Mouse (Mus musculus): ENCODE results near the gene Cstl1. TPM values are rescaled to one million over a fixed set of nuclear protein-coding genes. Genes with fewer than 3 reads are reported as not detected.
A peak's percentile ranks its signal among the peaks of the same experiment; 100 is the strongest.
"Not testable (repeated sequence)": the region's sequence is repeated elsewhere in the genome, so short reads cannot be mapped to it uniquely, and the experiment has no call there.

Gene Cstl1
- polyA plus RNA-seq, 1 experiment, result not detected

DNA sequence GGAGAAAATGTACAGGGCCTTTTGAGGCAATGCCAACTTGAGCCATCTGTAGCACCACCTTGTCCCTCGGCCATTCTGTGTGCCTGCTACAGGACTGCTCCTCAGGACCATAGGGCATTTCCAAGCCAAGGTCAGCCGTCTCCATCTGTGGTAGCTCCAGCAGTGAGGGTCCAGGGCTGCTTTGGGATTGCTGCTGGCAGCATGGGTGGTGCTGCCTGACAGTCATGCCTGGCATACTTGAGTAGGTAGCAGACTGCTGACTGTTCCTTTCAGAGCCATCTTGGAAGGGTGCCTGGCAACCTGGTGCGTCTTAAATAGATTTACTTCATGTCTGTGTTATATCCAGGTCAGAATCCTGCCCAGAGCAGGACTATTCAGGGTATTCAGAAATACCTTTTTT, 7.2 kb upstream of the Cstl1 start:
- Histone ChIP-seq H3K4me3 (replicated peaks; ENCODE audit: extremely low read depth, low read depth, low read length) (no peak overlapping the region), H3K4me1 (ENCODE audit: control insufficient read depth, insufficient read depth, low read length) (no peaks in the 10 kb centered on the region)
- 80% methylated on average over 3 of the region's 3 CpGs for WGBS
- TF ChIP-seq CTCF (IDR thresholded peaks at IDR 0.05; ENCODE audit: insufficient read depth, low read length) (no peak), POLR2A (IDR thresholded peaks at IDR 0.05; ENCODE audit: borderline replicate concordance, extremely low read depth, low read depth, low read length) (no peak)
- no peak for DNase-seq

DNA sequence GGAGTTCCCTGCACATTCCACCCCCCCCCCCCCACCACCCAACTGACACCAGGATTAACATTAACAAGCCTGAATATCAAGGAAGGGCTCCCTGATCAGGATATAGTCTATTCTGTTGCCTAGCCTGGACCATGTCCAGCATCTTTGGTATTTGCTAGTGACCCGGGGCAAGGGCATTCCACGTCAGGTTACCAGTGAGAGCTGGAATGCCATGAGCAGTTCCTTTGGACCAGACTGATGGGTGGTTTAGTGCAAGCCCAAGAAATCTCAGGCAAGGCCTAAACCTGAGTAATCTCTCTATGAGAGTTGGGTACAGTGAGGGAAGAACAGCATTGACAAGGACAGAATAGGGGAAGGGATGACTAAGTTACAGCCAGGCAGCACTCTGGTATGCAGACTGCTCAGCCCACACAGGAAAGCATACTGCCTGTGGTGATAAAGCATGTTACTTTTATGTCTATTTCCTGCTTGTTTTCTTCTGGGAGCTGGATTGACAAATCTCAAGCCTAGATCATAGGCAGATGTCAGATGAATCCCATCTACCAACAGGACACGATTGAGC, 6.2 kb upstream of the Cstl1 start:
- TF ChIP-seq POLR2A (IDR thresholded peaks at IDR 0.05; ENCODE audit: borderline replicate concordance, extremely low read depth, low read depth, low read length) (no peak), CTCF (IDR thresholded peaks at IDR 0.05; ENCODE audit: insufficient read depth, low read length) (no peak)
- WGBS, result 60% methylated on average over 3 of the region's 3 CpGs
- Histone ChIP-seq H3K4me1 (ENCODE audit: control insufficient read depth, insufficient read depth, low read length) (no peaks in the 10 kb centered on the region), H3K4me3 (replicated peaks; ENCODE audit: extremely low read depth, low read depth, low read length) (no peak overlapping the region)
- no peak for DNase-seq

- H3K4me1 ChIP-seq (ENCODE audit: control insufficient read depth, insufficient read depth, low read length), result no peaks in the 10 kb centered on the region
- peak overlapping the region; percentile 34 for H3K4me3 ChIP-seq (replicated peaks; ENCODE audit: extremely low read depth, low read depth, low read length)
- peak; percentile 59 for DNase-seq
- WGBS, result 14% methylated on average over 15 of the region's 15 CpGs
- no peak for TF ChIP-seq POLR2A (IDR thresholded peaks at IDR 0.05; ENCODE audit: borderline replicate concordance, extremely low read depth, low read depth, low read length)
- peak; percentile 2; the same call in 1 of the 2 replicates for TF ChIP-seq CTCF (IDR thresholded peaks at IDR 0.05; ENCODE audit: insufficient read depth, low read length)
Measured at GRCm38 (mm10) chr2:148751893-148752813, 2.0 kb downstream of the Cstl1 start.

- Histone ChIP-seq H3K4me1 (ENCODE audit: control insufficient read depth, insufficient read depth, low read length) (no peaks in the 10 kb centered on the region), H3K4me3 (replicated peaks; ENCODE audit: extremely low read depth, low read depth, low read length) (no peak overlapping the region)
- no peak for DNase-seq
- WGBS, result 39% methylated on average over 1 of the region's 1 CpGs
- TF ChIP-seq CTCF (IDR thresholded peaks at IDR 0.05; ENCODE audit: insufficient read depth, low read length) (no peak), POLR2A (IDR thresholded peaks at IDR 0.05; ENCODE audit: borderline replicate concordance, extremely low read depth, low read depth, low read length) (no peak)
Measured at GRCm38 (mm10) chr2:148754310-148754846, 4.2 kb downstream of the Cstl1 start.

DNA sequence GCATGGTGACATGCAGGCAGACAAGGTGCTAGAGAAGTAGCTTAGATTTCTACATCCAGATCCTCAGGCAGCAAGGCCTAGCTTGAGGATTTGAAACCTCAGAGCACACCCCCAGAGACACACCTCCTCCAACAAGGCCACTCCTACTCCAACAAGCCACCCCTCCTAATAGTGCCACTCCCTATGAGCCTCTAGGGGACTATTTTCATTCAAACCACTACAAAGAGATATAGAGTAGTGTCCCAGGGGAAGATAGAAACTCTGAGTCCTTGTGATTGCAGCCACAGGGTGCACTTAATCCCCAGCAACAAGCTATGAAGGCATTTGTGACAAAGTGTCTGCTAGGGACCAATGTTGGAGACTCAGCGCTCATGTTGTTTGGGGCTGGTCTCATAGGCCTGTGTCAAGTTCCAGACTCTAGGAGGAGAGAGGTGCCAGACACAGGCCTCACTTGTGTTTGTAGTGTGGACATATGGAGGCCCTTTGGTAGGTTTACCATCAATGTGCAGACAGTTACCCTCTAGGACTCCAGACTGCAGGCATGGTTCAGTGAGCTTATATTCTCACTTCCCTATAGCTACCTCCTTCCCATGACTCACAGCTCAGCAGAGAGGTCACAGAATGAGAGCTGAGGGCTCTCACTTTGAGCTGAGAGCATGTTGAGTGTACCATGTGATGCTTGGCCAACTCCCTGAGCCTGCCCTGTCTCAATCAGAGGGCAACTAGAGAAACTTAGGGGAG, 13.7 kb downstream of the Cstl1 start:
- TF ChIP-seq POLR2A (IDR thresholded peaks at IDR 0.05; ENCODE audit: borderline replicate concordance, extremely low read depth, low read depth, low read length) (no peak), CTCF (IDR thresholded peaks at IDR 0.05; ENCODE audit: insufficient read depth, low read length) (no peak)
- WGBS, result 96% methylated on average over 1 of the region's 1 CpGs
- DNase-seq, result peak; percentile 45
- Histone ChIP-seq H3K4me3 (replicated peaks; ENCODE audit: extremely low read depth, low read depth, low read length) (no peak overlapping the region), H3K4me1 (ENCODE audit: control insufficient read depth, insufficient read depth, low read length) (no peaks in the 10 kb centered on the region)

DNA sequence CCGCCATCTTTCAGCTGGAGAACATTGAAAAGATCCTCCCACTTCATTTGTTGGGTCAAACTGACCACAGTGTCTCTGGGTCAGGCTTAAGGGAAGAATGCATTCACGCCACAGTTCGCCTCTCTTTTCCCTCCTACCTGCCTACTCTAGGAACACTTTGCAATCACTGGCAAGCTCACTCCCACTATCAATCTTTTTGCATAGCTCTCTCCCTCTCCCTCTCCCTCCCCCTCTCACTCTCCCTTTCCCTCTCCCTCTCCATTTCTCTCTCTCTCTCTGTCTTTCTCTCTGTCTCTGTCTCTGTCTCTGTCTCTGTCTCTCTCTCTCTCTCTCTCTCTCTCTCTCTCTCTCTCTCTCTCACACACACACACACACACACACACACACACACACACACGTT, 21.2 kb downstream of the Cstl1 start, which contains the start of gene Cst11:
Gene Cst11 (minus strand): TSS at position 101 of the 400 bp plus-strand sequence.
- not testable (repeated sequence) for DNase-seq
- WGBS, result 84% methylated on average over 4 of the region's 4 CpGs

GRCm38 (mm10) chr2:148781709-148782108, 31.6 kb downstream of the Cstl1 start, which contains the start of gene 8030411F24Rik:
TSS of gene 8030411F24Rik (plus strand) at chr2:148782009.
- 17% methylated on average over 1 of the region's 1 CpGs for WGBS
- Histone ChIP-seq H3K4me1 (ENCODE audit: control insufficient read depth, insufficient read depth, low read length) (no peaks in the 10 kb centered on the region), H3K4me3 (replicated peaks; ENCODE audit: extremely low read depth, low read depth, low read length) (no peak within 1 kb of the TSS)
- DNase-seq, result no peak
- TF ChIP-seq POLR2A (IDR thresholded peaks at IDR 0.05; ENCODE audit: borderline replicate concordance, extremely low read depth, low read depth, low read length), result no peak
- TF ChIP-seq CTCF (IDR thresholded peaks at IDR 0.05; ENCODE audit: insufficient read depth, low read length), result no peak

More for the DNA sequence above, 21.2 kb downstream of the Cstl1 start, which contains the start of gene Cst11:
- H3K4me3 ChIP-seq (replicated peaks; ENCODE audit: extremely low read depth, low read depth, low read length); H3K4me1 ChIP-seq (ENCODE audit: control insufficient read depth, insufficient read depth, low read length): not testable (repeated sequence)

DNA sequence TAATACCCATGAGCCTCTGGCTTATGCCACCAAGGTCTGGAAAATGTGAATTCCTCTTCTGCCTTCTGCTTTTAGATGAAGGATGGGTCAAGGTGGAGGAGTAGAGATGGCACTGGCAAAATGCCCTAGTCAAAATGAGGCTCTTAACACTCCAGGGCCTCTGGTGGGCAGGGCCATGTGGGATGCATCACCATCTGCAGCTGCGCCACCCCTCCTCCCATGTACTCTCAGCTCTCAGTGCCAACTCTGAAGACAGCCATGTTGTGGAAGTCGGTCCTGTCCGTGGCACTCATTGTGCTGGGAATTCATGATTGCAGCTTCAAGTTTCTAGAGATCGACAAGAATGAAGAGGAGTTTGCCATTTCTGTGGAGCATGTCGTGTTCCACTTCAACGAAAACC, 39.0 kb downstream of the Cstl1 start, which contains the start of gene Cst12:
Gene Cst12 (plus strand): TSS at position 220 of the 400 bp plus-strand sequence.
- DNase-seq, result no peak
- TF ChIP-seq POLR2A (IDR thresholded peaks at IDR 0.05; ENCODE audit: borderline replicate concordance, extremely low read depth, low read depth, low read length) (no peak), CTCF (IDR thresholded peaks at IDR 0.05; ENCODE audit: insufficient read depth, low read length) (no peak)
- Histone ChIP-seq H3K4me3 (replicated peaks; ENCODE audit: extremely low read depth, low read depth, low read length) (no peak within 1 kb of the TSS), H3K4me1 (ENCODE audit: control insufficient read depth, insufficient read depth, low read length) (no peaks in the 10 kb centered on the region)
- 91% methylated on average over 6 of the region's 6 CpGs for WGBS

DNA sequence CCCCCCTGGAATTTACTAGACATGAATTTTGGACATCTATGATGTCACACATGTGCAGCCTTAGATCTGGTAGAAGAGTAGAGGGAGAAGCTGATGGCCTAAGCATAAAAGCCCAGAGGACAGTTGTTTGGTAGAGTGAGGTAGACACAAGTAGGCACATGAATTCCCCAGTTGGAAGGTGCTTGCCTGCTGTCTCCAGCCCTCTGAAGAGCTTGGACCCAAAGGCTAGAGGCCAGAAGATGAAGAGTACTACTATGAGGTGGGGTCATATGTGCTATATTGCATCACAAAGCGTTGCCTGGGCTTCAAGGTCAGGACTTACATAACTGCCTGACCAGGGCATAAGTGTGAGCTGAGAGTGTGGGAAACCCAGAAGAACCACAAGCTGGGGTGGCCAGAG, 48.3 kb downstream of the Cstl1 start, which contains the start of gene Cst8:
Gene Cst8 (plus strand): TSS at position 301 of the 400 bp plus-strand sequence.
- no peak for DNase-seq
- H3K4me1 ChIP-seq (ENCODE audit: control insufficient read depth, insufficient read depth, low read length), result peaks cover 4% of the 10 kb centered on the region
- no peak for TF ChIP-seq CTCF (IDR thresholded peaks at IDR 0.05; ENCODE audit: insufficient read depth, low read length)
- no peak for TF ChIP-seq POLR2A (IDR thresholded peaks at IDR 0.05; ENCODE audit: borderline replicate concordance, extremely low read depth, low read depth, low read length)
- WGBS, result 72% methylated on average over 1 of the region's 1 CpGs
- no peak within 1 kb of the TSS for H3K4me3 ChIP-seq (replicated peaks; ENCODE audit: extremely low read depth, low read depth, low read length)
